Mouse (Mus musculus) lung, postnatal 0 days (tissue): Measurements from ENCODE around the gene Vmn2r84.
"Not testable (repeated sequence)": the region's sequence is repeated elsewhere in the genome, so short reads cannot be mapped to it uniquely, and the experiment has no call there.

Source experiments
- CTCF ChIP-seq: IDR thresholded peaks from 2 replicates; pipeline ENCODE4 v1.5.1; 2016; ENCODE audit warnings: antibody characterized with exemption, mild to moderate bottlenecking
- EP300 ChIP-seq: IDR thresholded peaks from 2 replicates; pipeline ENCODE4 v1.6.1; 2016; ENCODE audit warnings: antibody characterized with exemption, mild to moderate bottlenecking, control low read depth

DNA sequence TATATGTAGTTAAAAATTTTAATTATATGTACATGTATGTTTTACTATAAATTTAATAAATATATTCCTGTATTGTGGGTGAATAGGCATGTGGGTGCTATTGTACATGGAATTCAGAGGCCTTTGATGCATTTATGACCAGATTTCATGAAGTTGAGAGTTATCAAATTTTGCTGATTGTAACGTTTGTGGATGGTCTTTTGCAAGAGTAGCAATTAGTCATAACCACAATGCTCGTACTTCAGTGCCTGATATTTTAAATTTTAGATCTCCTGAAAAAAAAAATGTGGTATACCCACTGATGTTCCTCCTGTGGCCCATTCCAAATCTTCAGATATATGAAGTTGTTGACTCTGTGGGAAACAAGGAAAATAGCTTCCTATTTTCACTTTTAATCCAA, 28.2 kb upstream of the Vmn2r84 start:
- TF ChIP-seq CTCF, EP300: not testable (repeated sequence)
